Mouse (Mus musculus): Measurements from ENCODE around the gene Gtf3c2.

GRCm38 (mm10) chr5:31219911-31220447 is 40.0 kb upstream of the Gtf3c2 start:
- TF ChIP-seq CTCF (IDR thresholded peaks at IDR 0.05; ENCODE audit: low read depth) = no peak
- TF ChIP-seq EP300 (IDR thresholded peaks at IDR 0.05; ENCODE audit: low read depth) = no peak

Data from heart, postnatal 0 days (tissue).